Mouse (Mus musculus) CD4-positive, CD25-positive, alpha-beta regulatory T cell, adult 2 months (primary cell): ENCODE measurements around the gene Nemp1.
"Not testable (repeated sequence)": the region's sequence is repeated elsewhere in the genome, so short reads cannot be mapped to it uniquely, and the experiment has no call there.

Experiments used
- DNase-seq: peaks from one replicate; pipeline ENCODE4 v3.0.0-alpha.2; 2012; ENCODE audit warnings: low read depth, low spot score

The Nemp1 gene

GRCm38 (mm10) chr10:127643553-127644238 is 23.0 kb upstream of the Nemp1 start:
- DNase-seq: peak; percentile 88

GRCm38 (mm10) chr10:127645791-127646190 is 20.9 kb upstream of the Nemp1 start:
- no peak for DNase-seq

GRCm38 (mm10) chr10:127652906-127653638 is 13.6 kb upstream of the Nemp1 start:
- no peak for DNase-seq

- no peak for DNase-seq
These were observed 11.6 kb upstream of the Nemp1 start for GRCm38 (mm10) chr10:127654970-127655579.

GRCm38 (mm10) chr10:127657617-127658016 is 9.1 kb upstream of the Nemp1 start:
- not testable (repeated sequence) for DNase-seq

- DNase-seq: peak; percentile 55
These were observed 8.6 kb upstream of the Nemp1 start for GRCm38 (mm10) chr10:127658076-127658475.

GRCm38 (mm10) chr10:127659551-127659950 is 7.2 kb upstream of the Nemp1 start:
- no peak for DNase-seq

GRCm38 (mm10) chr10:127661291-127661914 is 5.3 kb upstream of the Nemp1 start:
- no peak for DNase-seq

GRCm38 (mm10) chr10:127661915-127662663 is 4.6 kb upstream of the Nemp1 start:
- peak; percentile 87 for DNase-seq

- DNase-seq: peak; percentile 62
These were observed 3.9 kb upstream of the Nemp1 start for GRCm38 (mm10) chr10:127662666-127663253.

GRCm38 (mm10) chr10:127663590-127663989 is 3.1 kb upstream of the Nemp1 start:
- no peak for DNase-seq

GRCm38 (mm10) chr10:127664166-127664565 is 2.5 kb upstream of the Nemp1 start:
- no peak for DNase-seq

- no peak for DNase-seq
These were observed 1.8 kb upstream of the Nemp1 start for GRCm38 (mm10) chr10:127664891-127665290.

- peak; percentile 67 for DNase-seq
These were observed 1.1 kb upstream of the Nemp1 start for GRCm38 (mm10) chr10:127665366-127666181.

GRCm38 (mm10) chr10:127667269-127668092 is 780 bp downstream of the Nemp1 start:
- DNase-seq: peak; percentile 80

- peak; percentile 94 for DNase-seq
These were observed 1.7 kb downstream of the Nemp1 start, which contains the start of gene Nab2 for GRCm38 (mm10) chr10:127668093-127669050. Gene Nab2, minus strand, starts transcription at chr10:127668568.

GRCm38 (mm10) chr10:127669170-127669569 is 2.5 kb downstream of the Nemp1 start:
- no peak for DNase-seq

GRCm38 (mm10) chr10:127670185-127670584 is 3.5 kb downstream of the Nemp1 start:
- peak; percentile 66 for DNase-seq
